Mouse (Mus musculus) limb, embryonic 11.5 days (tissue): ENCODE data around the gene Phlpp1. TPM values are rescaled to one million over a fixed set of nuclear protein-coding genes. Genes with fewer than 3 reads are reported as not detected.

Experiments used
- ATAC-seq: fragments of 200-750 bp; cut with Nextera tagmentation; 2 replicates; pipeline ENCODE4 v1.8.0; 2017; ENCODE audit warnings: low read depth; ENCODE audit not compliant: insufficient number of reproducible peaks, low FRiP score, low TSS enrichment
- DNase-seq: peaks from one replicate; pipeline ENCODE4 v3.0.0-alpha.2; 2015; ENCODE audit warnings: low spot score
- H3K27ac ChIP-seq: fragments of 300-500 bp; sonication (generic); replicated peaks from 2 replicates; pipeline ENCODE4 v1.5.1; 2014; ENCODE audit warnings: low read depth, mild to moderate bottlenecking, low read length
- H3K27me3 ChIP-seq: fragments of 300-500 bp; sonication (generic); 2 replicates; pipeline ENCODE4 v1.6.1; 2014; ENCODE audit warnings: mild to moderate bottlenecking, low read length, mixed read lengths; ENCODE audit not compliant: control insufficient read depth, insufficient read depth
- H3K36me3 ChIP-seq: fragments of 300-500 bp; sonication (generic); 2 replicates; pipeline ENCODE4 v1.6.1; 2014; ENCODE audit warnings: mild to moderate bottlenecking, low read length, moderate library complexity, mixed read lengths; ENCODE audit not compliant: control insufficient read depth, insufficient read depth
- H3K4me1 ChIP-seq: fragments of 300-500 bp; sonication (generic); 2 replicates; pipeline ENCODE4 v1.6.1; 2014; ENCODE audit warnings: low read length, mixed read lengths; ENCODE audit not compliant: control insufficient read depth, insufficient read depth
- H3K4me2 ChIP-seq: fragments of 300-500 bp; sonication (generic); 2 replicates; pipeline ENCODE4 v1.6.1; 2014; ENCODE audit warnings: low read depth, mild to moderate bottlenecking, moderate library complexity; ENCODE audit not compliant: severe bottlenecking
- H3K4me3 ChIP-seq: fragments of 300-500 bp; sonication (generic); 2 replicates; pipeline ENCODE4 v1.5.1; 2014; ENCODE audit warnings: low read depth, low read length
- H3K9ac ChIP-seq: fragments of 300-500 bp; sonication (generic); 2 replicates; pipeline ENCODE4 v1.6.1; 2014; ENCODE audit warnings: mild to moderate bottlenecking, low read length
- H3K9me3 ChIP-seq: fragments of 300-500 bp; sonication (generic); 2 replicates; pipeline ENCODE4 v1.6.1; 2016; ENCODE audit warnings: low read length; ENCODE audit not compliant: control insufficient read depth
- WGBS: fragments of 180-500 bp; shearing (Covaris S2); extraction: QIAGEN DNeasy Blood & Tissue Kit; methylation state at CpG from one replicate; pipeline ENCODE4 v1.1.7; 2014; 5-methylcytosine and 5-hydroxymethylcytosine counted together
- polyA plus RNA-seq: library from polyadenylated mRNA; unstranded; fragments of >200 nt; fragmentation: Nextera tagmentation; extraction: Ambion mirVana; gene quantifications from 2 replicates; pipeline ENCODE4 v1.2.1, GENCODE M21; 2014

The Phlpp1 gene
- polyA plus RNA-seq, 1 experiment from 2014 or later = 3.2 TPM

DNA sequence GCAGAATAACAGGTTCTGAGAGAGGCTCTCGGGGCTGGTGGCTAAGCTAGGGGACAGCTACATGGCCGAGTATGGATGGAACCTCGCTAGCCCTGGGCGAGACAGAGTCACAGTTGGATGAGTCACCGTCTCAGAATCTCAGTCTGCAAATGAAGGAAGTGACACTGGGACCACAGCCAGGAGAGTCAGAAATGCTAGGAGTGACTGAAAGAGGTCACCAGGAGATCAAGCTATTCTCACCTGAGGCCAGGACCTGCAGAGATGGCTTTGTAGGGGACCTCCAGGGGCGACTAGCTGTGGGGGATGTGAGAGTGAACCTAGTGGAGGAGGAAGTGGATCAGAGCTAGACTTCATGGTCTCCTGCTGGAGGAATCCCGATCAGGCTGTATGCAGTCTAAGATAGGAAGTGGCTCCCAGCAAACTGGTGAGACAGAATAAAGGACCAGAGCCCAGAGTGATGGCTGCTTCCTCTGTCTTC lies 236.4 kb downstream of the Phlpp1 start:
- 78% methylated on average over 7 of the region's 7 CpGs for WGBS
- no peak for ATAC-seq
- H3K27ac ChIP-seq = no peak overlapping the region

DNA sequence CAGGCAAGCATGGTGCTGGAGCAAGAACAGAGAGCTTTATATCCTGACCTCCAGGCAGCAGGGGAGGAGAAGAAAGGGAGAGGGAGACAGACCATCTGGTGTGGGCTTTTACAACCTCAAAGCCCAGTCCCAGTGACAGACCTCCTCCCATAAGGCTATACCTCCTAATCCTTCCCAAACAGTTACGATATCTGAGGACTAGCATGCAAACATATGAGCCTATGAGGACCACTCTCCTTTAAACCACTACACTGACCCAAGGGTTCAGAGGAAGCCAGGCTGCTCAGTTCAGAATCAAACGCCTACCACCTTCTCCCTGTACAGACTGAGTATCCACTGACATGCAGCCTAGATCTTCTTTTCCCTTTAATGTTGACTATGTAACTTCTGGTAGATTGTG lies 239.3 kb downstream of the Phlpp1 start:
- WGBS = 81% methylated on average over 2 of the region's 2 CpGs
- Histone ChIP-seq H3K4me1 (no peaks in the 10 kb centered on the region), H3K9me3 (no peaks in the 10 kb centered on the region), H3K9ac (no peak overlapping the region), H3K4me3 (no peak overlapping the region), H3K36me3 (no peaks in the 10 kb centered on the region), H3K4me2 (no peak overlapping the region), H3K27me3 (no peaks in the 10 kb centered on the region), H3K27ac (no peak overlapping the region)
- ATAC-seq (no peak), DNase-seq (no peak)

More for the DNA sequence above, 236.4 kb downstream of the Phlpp1 start:
- H3K36me3 ChIP-seq = no peaks in the 10 kb centered on the region
- no peaks in the 10 kb centered on the region for H3K27me3 ChIP-seq
- H3K4me3 ChIP-seq = no peak overlapping the region
- no peaks in the 10 kb centered on the region for H3K4me1 ChIP-seq
- H3K4me2 ChIP-seq = no peak overlapping the region
- DNase-seq = peak; percentile 19
- H3K9ac ChIP-seq = no peak overlapping the region
- no peaks in the 10 kb centered on the region for H3K9me3 ChIP-seq

DNA sequence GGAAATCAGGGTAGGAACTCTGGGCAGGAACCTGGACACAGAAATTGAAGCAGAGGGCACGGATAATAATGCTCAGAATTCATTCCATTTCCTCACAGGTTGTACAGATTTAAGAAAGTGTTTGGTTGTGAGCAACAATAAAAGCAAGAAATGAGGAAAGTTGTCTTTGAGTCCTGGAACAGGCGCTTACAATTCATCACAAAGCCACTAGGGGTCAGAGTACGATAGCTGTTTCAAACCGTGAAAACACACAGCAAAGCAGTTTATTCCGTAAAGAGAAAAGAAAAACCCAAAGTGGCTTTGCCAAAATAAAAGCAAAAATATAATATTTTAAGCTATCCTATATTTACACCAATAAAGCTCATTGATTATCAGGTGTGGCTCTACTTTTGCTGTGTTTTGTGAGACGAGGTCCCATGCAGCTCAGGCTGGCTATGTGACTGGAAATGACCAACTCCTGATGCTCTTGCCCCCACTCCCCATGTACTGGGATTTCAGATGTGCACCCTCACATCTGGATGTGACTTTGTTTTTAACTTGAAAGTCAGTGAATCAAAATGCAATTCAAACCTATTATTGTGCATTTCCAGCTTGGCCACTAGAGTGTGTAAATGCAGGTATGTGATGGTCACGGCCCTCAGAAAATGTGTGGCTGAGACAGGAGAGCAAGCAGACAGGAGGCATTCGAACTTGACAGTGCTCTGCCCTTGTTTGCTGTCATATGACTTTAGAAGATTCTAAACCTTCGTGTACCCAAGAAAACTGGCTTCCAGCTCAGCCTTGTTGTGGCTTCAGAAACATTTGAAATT lies 253.8 kb downstream of the Phlpp1 start:
- DNase-seq (peak; percentile 62), ATAC-seq (no peak)
- H3K4me2 ChIP-seq = no peak overlapping the region
- H3K4me3 ChIP-seq = no peak overlapping the region
- H3K27ac ChIP-seq = no peak overlapping the region
- no peaks in the 10 kb centered on the region for H3K27me3 ChIP-seq
- no peak overlapping the region for H3K9ac ChIP-seq
- no peaks in the 10 kb centered on the region for H3K9me3 ChIP-seq
- no peaks in the 10 kb centered on the region for H3K4me1 ChIP-seq
- no peaks in the 10 kb centered on the region for H3K36me3 ChIP-seq
- 46% methylated on average over 9 of the region's 9 CpGs for WGBS

DNA sequence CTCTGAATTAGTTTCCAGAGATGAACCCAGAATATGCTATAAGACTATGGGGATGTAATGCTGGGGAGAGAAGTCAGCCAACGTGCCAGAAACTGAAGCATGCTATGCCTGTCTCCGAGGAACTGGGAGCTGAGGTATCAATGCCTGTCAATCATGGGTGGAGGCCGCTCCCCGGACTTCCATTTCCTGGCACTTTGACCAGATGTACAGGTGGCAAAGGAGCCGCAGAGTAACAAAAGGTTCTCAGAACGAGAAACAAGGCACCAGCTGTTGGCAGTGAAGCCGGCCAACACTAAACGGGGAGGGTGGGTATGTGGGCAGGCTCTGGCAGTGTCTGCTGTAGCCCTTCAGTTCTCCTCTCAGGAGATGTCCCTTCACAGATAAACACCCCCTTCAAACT lies 256.6 kb downstream of the Phlpp1 start:
- Histone ChIP-seq H3K36me3 (no peaks in the 10 kb centered on the region), H3K27me3 (no peaks in the 10 kb centered on the region), H3K4me2 (no peak overlapping the region), H3K9me3 (no peaks in the 10 kb centered on the region), H3K4me1 (no peaks in the 10 kb centered on the region), H3K27ac (no peak overlapping the region), H3K9ac (no peak overlapping the region), H3K4me3 (no peak overlapping the region)
- no peak for ATAC-seq
- 69% methylated on average over 8 of the region's 8 CpGs for WGBS
- no peak for DNase-seq

DNA sequence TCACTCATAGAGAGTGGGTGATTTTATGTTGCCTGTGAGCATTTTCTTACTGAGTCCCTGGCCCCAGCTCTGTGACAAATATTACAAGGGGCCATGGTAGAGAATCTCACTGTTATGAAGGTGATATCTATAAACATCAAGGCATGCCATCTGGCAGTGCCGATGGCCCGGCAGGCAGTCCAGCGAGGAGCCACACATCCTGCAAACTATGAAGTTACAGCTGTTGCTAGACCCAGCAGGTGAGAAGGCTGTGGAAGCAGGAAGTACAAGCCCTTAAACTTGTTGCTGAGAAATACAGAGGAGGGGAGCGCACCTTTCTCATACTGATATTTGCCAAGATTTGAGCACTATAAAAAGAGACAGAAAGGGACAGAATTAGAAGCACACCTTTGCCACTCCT lies 257.0 kb downstream of the Phlpp1 start:
- no peaks in the 10 kb centered on the region for H3K9me3 ChIP-seq
- no peak overlapping the region for H3K27ac ChIP-seq
- H3K4me2 ChIP-seq = no peak overlapping the region
- no peak for DNase-seq
- no peaks in the 10 kb centered on the region for H3K4me1 ChIP-seq
- H3K9ac ChIP-seq = no peak overlapping the region
- WGBS = 69% methylated on average over 4 of the region's 4 CpGs
- H3K4me3 ChIP-seq = no peak overlapping the region
- H3K27me3 ChIP-seq = no peaks in the 10 kb centered on the region
- no peaks in the 10 kb centered on the region for H3K36me3 ChIP-seq
- ATAC-seq = no peak

DNA sequence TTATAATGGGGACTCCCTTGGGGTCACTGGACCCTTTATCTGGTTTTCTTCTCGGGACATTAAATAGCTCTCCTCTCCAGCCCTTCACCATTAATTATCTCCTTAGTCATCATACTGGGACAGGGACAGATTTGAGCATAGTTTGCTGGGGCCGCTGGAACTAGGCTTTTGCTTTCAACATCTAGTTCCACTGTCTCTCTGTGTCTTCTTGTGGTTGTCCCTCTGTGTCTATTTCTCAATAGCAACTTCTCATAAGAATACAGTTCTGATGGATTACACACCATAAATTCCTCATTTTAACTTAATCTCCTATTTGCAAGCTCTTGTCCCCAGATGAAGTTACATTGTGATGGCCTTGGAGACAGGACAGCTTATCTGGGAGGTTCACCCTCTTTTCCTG lies 262.0 kb downstream of the Phlpp1 start:
- H3K4me1 ChIP-seq = no peaks in the 10 kb centered on the region
- H3K36me3 ChIP-seq = no peaks in the 10 kb centered on the region
- no peaks in the 10 kb centered on the region for H3K9me3 ChIP-seq
- H3K9ac ChIP-seq = no peak overlapping the region
- ATAC-seq (no peak), DNase-seq (no peak)
- H3K27me3 ChIP-seq = no peaks in the 10 kb centered on the region
- H3K4me3 ChIP-seq = no peak overlapping the region
- H3K4me2 ChIP-seq = no peak overlapping the region
- no peak overlapping the region for H3K27ac ChIP-seq
- 60% methylated on average over 2 of the region's 2 CpGs for WGBS

Other genes starting within 250 kb of the Phlpp1 start
- 1.5 and 1.8 TPM in 2 replicates for gene Zcchc2, start 181.3 kb upstream of the Phlpp1 start, polyA plus RNA-seq